Mouse (Mus musculus): ENCODE data around the gene Hnrnpa0. TPM values are rescaled to one million over a fixed set of nuclear protein-coding genes. Genes with fewer than 3 reads are reported as not detected.
A peak's percentile ranks its signal among the peaks of the same experiment; 100 is the strongest.
"Not testable (repeated sequence)": the region's sequence is repeated elsewhere in the genome, so short reads cannot be mapped to it uniquely, and the experiment has no call there.

Hnrnpa0 gene
- total RNA-seq (2015; ENCODE audit: low replicate concordance) = 29.6 and 35.1 TPM in 2 replicates
- 12.9 and 24.4 TPM in 2 replicates for total RNA-seq (2017; ENCODE audit: low replicate concordance)

GRCm38 (mm10) chr13:58128396-58128767 lies at the start of gene Hnrnpa0:
TSS of gene Hnrnpa0 (minus strand) at chr13:58128556.
- peak; percentile 80 for ATAC-seq (replicated peaks; ENCODE audit: low FRiP score, poor library complexity, severe bottlenecking)

GRCm38 (mm10) chr13:58177511-58178208 lies 49.3 kb upstream of the Hnrnpa0 start:
- ATAC-seq (replicated peaks; ENCODE audit: low FRiP score, poor library complexity, severe bottlenecking) = no peak

GRCm38 (mm10) chr13:58176105-58176504 lies 47.7 kb upstream of the Hnrnpa0 start:
- ATAC-seq (replicated peaks; ENCODE audit: low FRiP score, poor library complexity, severe bottlenecking) = no peak

- no peak for ATAC-seq (replicated peaks; ENCODE audit: low FRiP score, poor library complexity, severe bottlenecking)
Measured at GRCm38 (mm10) chr13:58168119-58168518, 39.8 kb upstream of the Hnrnpa0 start.

- no peak for ATAC-seq (replicated peaks; ENCODE audit: low FRiP score, poor library complexity, severe bottlenecking)
Measured at GRCm38 (mm10) chr13:58163343-58163742, 35.0 kb upstream of the Hnrnpa0 start.

- ATAC-seq (replicated peaks; ENCODE audit: low FRiP score, poor library complexity, severe bottlenecking) = no peak
Measured at GRCm38 (mm10) chr13:58160761-58161160, 32.4 kb upstream of the Hnrnpa0 start.

- peak; percentile 85 for ATAC-seq (replicated peaks; ENCODE audit: low FRiP score, poor library complexity, severe bottlenecking)
Measured at GRCm38 (mm10) chr13:58158099-58158912, 29.9 kb upstream of the Hnrnpa0 start.

GRCm38 (mm10) chr13:58157447-58158098 lies 29.2 kb upstream of the Hnrnpa0 start, which contains the start of gene Idnk:
TSS of gene Idnk (plus strand) at chr13:58157649.
- peak; percentile 97 for ATAC-seq (replicated peaks; ENCODE audit: low FRiP score, poor library complexity, severe bottlenecking)

GRCm38 (mm10) chr13:58157036-58157435 lies 28.7 kb upstream of the Hnrnpa0 start:
- ATAC-seq (replicated peaks; ENCODE audit: low FRiP score, poor library complexity, severe bottlenecking) = no peak

- no peak for ATAC-seq (replicated peaks; ENCODE audit: low FRiP score, poor library complexity, severe bottlenecking)
Measured at GRCm38 (mm10) chr13:58156031-58156430, 27.7 kb upstream of the Hnrnpa0 start.

- no peak for ATAC-seq (replicated peaks; ENCODE audit: low FRiP score, poor library complexity, severe bottlenecking)
Measured at GRCm38 (mm10) chr13:58150442-58150841, 22.1 kb upstream of the Hnrnpa0 start.

GRCm38 (mm10) chr13:58149629-58150028 lies 21.3 kb upstream of the Hnrnpa0 start:
- no peak for ATAC-seq (replicated peaks; ENCODE audit: low FRiP score, poor library complexity, severe bottlenecking)

GRCm38 (mm10) chr13:58149033-58149558 lies 20.7 kb upstream of the Hnrnpa0 start:
- ATAC-seq (replicated peaks; ENCODE audit: low FRiP score, poor library complexity, severe bottlenecking) = peak; percentile 83

- peak; percentile 96 for ATAC-seq (replicated peaks; ENCODE audit: low FRiP score, poor library complexity, severe bottlenecking)
Measured at GRCm38 (mm10) chr13:58148256-58148831, 20.0 kb upstream of the Hnrnpa0 start.

GRCm38 (mm10) chr13:58147760-58148159 lies 19.4 kb upstream of the Hnrnpa0 start:
- no peak for ATAC-seq (replicated peaks; ENCODE audit: low FRiP score, poor library complexity, severe bottlenecking)

- not testable (repeated sequence) for ATAC-seq (replicated peaks; ENCODE audit: low FRiP score, poor library complexity, severe bottlenecking)
Measured at GRCm38 (mm10) chr13:58146603-58147002, 18.2 kb upstream of the Hnrnpa0 start.

GRCm38 (mm10) chr13:58131692-58132091 lies 3.3 kb upstream of the Hnrnpa0 start:
- no peak for ATAC-seq (replicated peaks; ENCODE audit: low FRiP score, poor library complexity, severe bottlenecking)

- ATAC-seq (replicated peaks; ENCODE audit: low FRiP score, poor library complexity, severe bottlenecking) = no peak
Measured at GRCm38 (mm10) chr13:58129687-58130246, 1.4 kb upstream of the Hnrnpa0 start.
